Mouse (Mus musculus) hematopoietic stem cell, adult 5-6 weeks (primary cell): ENCODE measurements at regions not wholly inside any gene's neighbourhood (a gene's known extent, or its start where the extent isn't known, plus 50 kb on each side); places are given as distances from the start of the nearest gene placed in this dataset.

Experiments used
- ATAC-seq, 2 experiments: fragments of 125-278 bp in 1 of 2; replicated peaks in 1 of 2; 2 replicates each; pipeline ENCODE4 v1.8.0; 2016 to 2017; ENCODE audit warnings: inconsistent platforms in 2 of 2, mild to moderate bottlenecking in 2 of 2, moderate number of reproducible peaks in 2 of 2, low read depth in 1 of 2, moderate TSS enrichment in 1 of 2; ENCODE audit not compliant: low FRiP score in 2 of 2, poor library complexity in 2 of 2, severe bottlenecking in 2 of 2, insufficient read depth in 1 of 2, low TSS enrichment in 1 of 2

DNA sequence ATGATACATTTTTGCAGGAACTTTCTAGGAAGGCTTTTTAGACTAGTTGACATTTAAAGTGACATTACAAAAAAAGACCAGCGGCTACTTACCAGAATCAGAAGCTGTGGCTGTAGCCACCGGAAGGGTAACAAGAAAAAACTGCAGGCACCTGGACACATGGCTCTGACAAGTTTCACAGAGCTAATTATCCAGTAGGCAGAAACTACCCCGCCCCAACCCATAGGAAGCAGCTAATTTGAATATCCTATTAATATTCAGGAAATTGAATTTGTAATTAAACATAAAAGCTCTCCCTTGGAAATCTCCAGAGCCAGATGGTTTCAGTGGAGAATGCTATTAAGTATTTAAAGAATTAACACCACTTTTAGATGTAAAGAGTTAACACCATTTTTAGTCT lies 79.8 kb downstream of the Ramp3 start:
- no peak for ATAC-seq

- no peak; a peak in 1 of 4 replicates for ATAC-seq
These were observed 76.6 kb downstream of the Ramp3 start for GRCm38 (mm10) chr11:6734746-6735430.

- no peak for ATAC-seq
These were observed 73.2 kb downstream of the Ramp3 start for GRCm38 (mm10) chr11:6731505-6731904.
